Mouse (Mus musculus): Measurements from ENCODE around the gene Psmb9.

Gene Psmb9

GRCm38 (mm10) chr17:34206731-34207130 is 19.2 kb upstream of the Psmb9 start:
- in situ Hi-C loops (cut with MboI, MseI): no loop called here

GRCm38 (mm10) chr17:34205746-34206176 is 18.2 kb upstream of the Psmb9 start:
- in situ Hi-C loops (cut with MboI, MseI): no loop called here

- in situ Hi-C loops (cut with MboI, MseI): no loop called here
These were observed 17.6 kb upstream of the Psmb9 start for GRCm38 (mm10) chr17:34205021-34205745.

GRCm38 (mm10) chr17:34204303-34205010 is 16.9 kb upstream of the Psmb9 start:
- in situ Hi-C loops (cut with MboI, MseI): no loop called here

- in situ Hi-C loops (cut with MboI, MseI): no loop called here
These were observed 15.9 kb upstream of the Psmb9 start, which contains the start of gene Tap2 for GRCm38 (mm10) chr17:34203444-34203843. TSS of gene Tap2 (plus strand) at chr17:34203527.

- in situ Hi-C loops (cut with MboI, MseI): no loop called here
These were observed 15.3 kb upstream of the Psmb9 start for GRCm38 (mm10) chr17:34202760-34203442.

- in situ Hi-C loops (cut with MboI, MseI): no loop called here
These were observed 14.0 kb upstream of the Psmb9 start for GRCm38 (mm10) chr17:34201506-34202055.

GRCm38 (mm10) chr17:34200772-34201505 is 13.4 kb upstream of the Psmb9 start:
- in situ Hi-C loops (cut with MboI, MseI): no loop called here

- in situ Hi-C loops (cut with MboI, MseI): no loop called here
These were observed 12.5 kb upstream of the Psmb9 start for GRCm38 (mm10) chr17:34200047-34200446.

GRCm38 (mm10) chr17:34199050-34199619 is 11.6 kb upstream of the Psmb9 start:
- in situ Hi-C loops (cut with MboI, MseI): loop anchor here (10.0 kb wide), 2 partner anchors 244 to 514 kb away; partner anchors contain the start of genes B3galt4, Hnrnpm, Rps18 and Vps52

GRCm38 (mm10) chr17:34198521-34198912 is 11.0 kb upstream of the Psmb9 start:
- in situ Hi-C loops (cut with MboI, MseI): loop anchor here (10.0 kb wide), 2 partner anchors 244 to 514 kb away; partner anchors contain the start of genes B3galt4, Hnrnpm, Rps18 and Vps52

- in situ Hi-C loops (cut with MboI, MseI): loop anchor here (10.0 kb wide), 2 partner anchors 243 to 513 kb away; partner anchors contain the start of genes B3galt4, Hnrnpm, Rps18 and Vps52
These were observed 10.4 kb upstream of the Psmb9 start for GRCm38 (mm10) chr17:34197904-34198520.

- in situ Hi-C loops (cut with MboI, MseI): loop anchor here (10.0 kb wide), 2 partner anchors 242 to 512 kb away; partner anchors contain the start of genes B3galt4, Hnrnpm, Rps18 and Vps52
These were observed 9.7 kb upstream of the Psmb9 start, which contains the start of gene Psmb8 for GRCm38 (mm10) chr17:34196941-34197894. TSS of gene Psmb8 (plus strand) at chr17:34197721.

GRCm38 (mm10) chr17:34196491-34196890 is 8.9 kb upstream of the Psmb9 start:
- in situ Hi-C loops (cut with MboI, MseI): loop anchor here (10.0 kb wide), 2 partner anchors 242 to 512 kb away; partner anchors contain the start of genes B3galt4, Hnrnpm, Rps18 and Vps52

- in situ Hi-C loops (cut with MboI, MseI): loop anchor here (10.0 kb wide), 2 partner anchors 240 to 510 kb away; partner anchors contain the start of genes B3galt4, Hnrnpm, Rps18 and Vps52
These were observed 7.2 kb upstream of the Psmb9 start for GRCm38 (mm10) chr17:34194723-34195122.

- in situ Hi-C loops (cut with MboI, MseI): loop anchor here (10.0 kb wide), 2 partner anchors 239 to 509 kb away; partner anchors contain the start of genes B3galt4, Hnrnpm, Rps18 and Vps52
These were observed 5.9 kb upstream of the Psmb9 start for GRCm38 (mm10) chr17:34193468-34193867.

- in situ Hi-C loops (cut with MboI, MseI): loop anchor here (10.0 kb wide), 2 partner anchors 238 to 508 kb away; partner anchors contain the start of genes B3galt4, Hnrnpm, Rps18 and Vps52
These were observed 5.3 kb upstream of the Psmb9 start for GRCm38 (mm10) chr17:34192852-34193251.

GRCm38 (mm10) chr17:34188986-34189385 is 1.4 kb upstream of the Psmb9 start:
- in situ Hi-C loops (cut with MboI, MseI): no loop called here

All from T-helper 2 cell (primary cell).